Mouse (Mus musculus) midbrain, embryonic 11.5 days (tissue): ENCODE results near the gene Gm17409. TPM values are rescaled to one million over a fixed set of nuclear protein-coding genes. Genes with fewer than 3 reads are reported as not detected.

Experiments
- ATAC-seq: fragments of 200-750 bp; cut with Nextera tagmentation; 2 replicates; pipeline ENCODE4 v1.8.0; 2017; ENCODE audit warnings: moderate TSS enrichment, moderate library complexity; ENCODE audit not compliant: low FRiP score
- DNase-seq: peaks from one replicate; pipeline ENCODE4 v3.0.0; 2015; ENCODE audit warnings: low spot score; ENCODE audit errors: missing footprints
- H3K27ac ChIP-seq: fragments of 300-500 bp; sonication (generic); 2 replicates; pipeline ENCODE4 v1.5.1; 2014; ENCODE audit warnings: low read depth, low read length
- H3K27me3 ChIP-seq: fragments of 300-500 bp; sonication (generic); 2 replicates; pipeline ENCODE4 v1.6.1; 2014; ENCODE audit warnings: mild to moderate bottlenecking, low read length, moderate library complexity, mixed read lengths; ENCODE audit not compliant: control insufficient read depth, insufficient read depth
- H3K36me3 ChIP-seq: fragments of 300-500 bp; sonication (generic); 2 replicates; pipeline ENCODE4 v1.6.1; 2014; ENCODE audit warnings: mild to moderate bottlenecking, low read length, moderate library complexity, mixed read lengths; ENCODE audit not compliant: control insufficient read depth, insufficient read depth
- H3K4me1 ChIP-seq: fragments of 300-500 bp; sonication (generic); 2 replicates; pipeline ENCODE4 v1.6.1; 2014; ENCODE audit warnings: low read length; ENCODE audit not compliant: control insufficient read depth, insufficient read depth
- H3K4me2 ChIP-seq: fragments of 300-500 bp; sonication (generic); 2 replicates; pipeline ENCODE4 v1.6.1; 2014; ENCODE audit warnings: mild to moderate bottlenecking, moderate library complexity
- H3K4me3 ChIP-seq: fragments of 300-500 bp; sonication (generic); 2 replicates; pipeline ENCODE4 v1.5.1; 2014; ENCODE audit warnings: low read depth, low read length
- H3K9ac ChIP-seq: fragments of 300-500 bp; sonication (generic); 2 replicates; pipeline ENCODE4 v1.6.1; 2014; ENCODE audit warnings: low read length
- H3K9me3 ChIP-seq: fragments of 300-500 bp; sonication (generic); 2 replicates; pipeline ENCODE4 v1.6.1; 2016; ENCODE audit warnings: low read length; ENCODE audit not compliant: control insufficient read depth
- WGBS: fragments of 180-500 bp; shearing (Covaris S2); extraction: QIAGEN DNeasy Blood & Tissue Kit; methylation state at CpG from one replicate; pipeline ENCODE4 v1.1.7; 2014; 5-methylcytosine and 5-hydroxymethylcytosine counted together
- polyA plus RNA-seq: library from polyadenylated mRNA; unstranded; fragments of >200 nt; fragmentation: Nextera tagmentation; extraction: Ambion mirVana; gene quantifications from 2 replicates; pipeline ENCODE4 v1.2.1, GENCODE M21; 2014

Gm17409 gene
- polyA plus RNA-seq, 1 experiment from 2014 or later, result not detected

- ATAC-seq (no peak), DNase-seq (peak; percentile 72)
- H3K27me3 ChIP-seq, result no peaks in the 10 kb centered on the region
- H3K4me1 ChIP-seq, result no peaks in the 10 kb centered on the region
- 92% methylated on average over 4 of the region's 4 CpGs for WGBS
- no peak overlapping the region for H3K27ac ChIP-seq
- H3K4me2 ChIP-seq, result no peak overlapping the region
- H3K36me3 ChIP-seq, result no peaks in the 10 kb centered on the region; the same call in 1 of the 2 replicates
- H3K9me3 ChIP-seq, result no peaks in the 10 kb centered on the region
- no peak overlapping the region for H3K9ac ChIP-seq
- no peak overlapping the region for H3K4me3 ChIP-seq
Measured at GRCm38 (mm10) chr2:58478144-58478543, 8.2 kb downstream of the Gm17409 start.

GRCm38 (mm10) chr2:58479536-58479935, 9.6 kb downstream of the Gm17409 start:
- peak; percentile 51 for DNase-seq
- 84% methylated on average over 10 of the region's 10 CpGs for whole genome bisulfite sequencing
- Histone ChIP-seq H3K36me3 (no peaks in the 10 kb centered on the region; the same call in 1 of the 2 replicates), H3K9me3 (no peaks in the 10 kb centered on the region), H3K27ac (no peak overlapping the region), H3K9ac (no peak overlapping the region), H3K4me3 (no peak overlapping the region), H3K4me2 (no peak overlapping the region), H3K27me3 (no peaks in the 10 kb centered on the region), H3K4me1 (no peaks in the 10 kb centered on the region)
- ATAC-seq, result no peak

GRCm38 (mm10) chr2:58480764-58481163, 10.8 kb downstream of the Gm17409 start:
- H3K27ac ChIP-seq, result no peak overlapping the region
- H3K4me3 ChIP-seq, result no peak overlapping the region
- no peaks in the 10 kb centered on the region; the same call in 1 of the 2 replicates for H3K36me3 ChIP-seq
- H3K9ac ChIP-seq, result no peak overlapping the region
- WGBS, result 75% methylated on average over 6 of the region's 6 CpGs
- no peaks in the 10 kb centered on the region for H3K9me3 ChIP-seq
- DNase-seq (peak; percentile 71), ATAC-seq (no peak)
- H3K4me1 ChIP-seq, result no peaks in the 10 kb centered on the region
- H3K27me3 ChIP-seq, result no peaks in the 10 kb centered on the region
- no peak overlapping the region for H3K4me2 ChIP-seq

- Histone ChIP-seq H3K27ac (no peak overlapping the region), H3K4me3 (no peak overlapping the region), H3K36me3 (no peaks in the 10 kb centered on the region; the same call in 1 of the 2 replicates), H3K9ac (no peak overlapping the region), H3K4me1 (no peaks in the 10 kb centered on the region), H3K9me3 (no peaks in the 10 kb centered on the region), H3K27me3 (no peaks in the 10 kb centered on the region), H3K4me2 (no peak overlapping the region)
- DNase-seq, result peak; percentile 59
- 87% methylated on average over 9 of the region's 9 CpGs for WGBS
- ATAC-seq, result no peak
Measured at GRCm38 (mm10) chr2:58481450-58482100, 11.7 kb downstream of the Gm17409 start.

GRCm38 (mm10) chr2:58484284-58484965, 14.5 kb downstream of the Gm17409 start:
- ATAC-seq (no peak), DNase-seq (peak; percentile 75)
- Histone ChIP-seq H3K36me3 (no peaks in the 10 kb centered on the region), H3K27ac (no peak overlapping the region), H3K9me3 (no peaks in the 10 kb centered on the region), H3K27me3 (no peaks in the 10 kb centered on the region), H3K4me2 (no peak overlapping the region), H3K9ac (no peak overlapping the region), H3K4me1 (0 out of 2 replicates have a peak, but pooled peaks cover 3% of the 10 kb centered on the region), H3K4me3 (no peak overlapping the region)
- 73% methylated on average over 7 of the region's 7 CpGs for WGBS

GRCm38 (mm10) chr2:58485152-58485551, 15.2 kb downstream of the Gm17409 start:
- Histone ChIP-seq H3K4me3 (no peak overlapping the region), H3K9ac (no peak overlapping the region), H3K27me3 (no peaks in the 10 kb centered on the region), H3K27ac (no peak overlapping the region), H3K4me1 (0 out of 2 replicates have a peak, but pooled peaks cover 3% of the 10 kb centered on the region), H3K4me2 (no peak overlapping the region), H3K9me3 (no peaks in the 10 kb centered on the region), H3K36me3 (no peaks in the 10 kb centered on the region)
- 89% methylated on average over 4 of the region's 4 CpGs for WGBS
- DNase-seq (peak; percentile 62), ATAC-seq (no peak)

- Histone ChIP-seq H3K4me2 (no peak overlapping the region), H3K4me3 (no peak overlapping the region), H3K9me3 (no peaks in the 10 kb centered on the region), H3K9ac (no peak overlapping the region), H3K4me1 (0 out of 2 replicates have a peak, but pooled peaks cover 3% of the 10 kb centered on the region), H3K36me3 (no peaks in the 10 kb centered on the region), H3K27me3 (no peaks in the 10 kb centered on the region), H3K27ac (no peak overlapping the region)
- ATAC-seq (no peak), DNase-seq (peak; percentile 54)
- 92% methylated on average over 3 of the region's 3 CpGs for WGBS
Measured at GRCm38 (mm10) chr2:58485683-58486082, 15.8 kb downstream of the Gm17409 start.

- Histone ChIP-seq H3K4me3 (no peak overlapping the region), H3K9ac (no peak overlapping the region), H3K36me3 (no peaks in the 10 kb centered on the region), H3K4me2 (no peak overlapping the region), H3K9me3 (no peaks in the 10 kb centered on the region), H3K27me3 (no peaks in the 10 kb centered on the region), H3K27ac (no peak overlapping the region), H3K4me1 (0 out of 2 replicates have a peak, but pooled peaks cover 3% of the 10 kb centered on the region)
- DNase-seq (peak; percentile 82), ATAC-seq (0 out of 2 replicates have a peak, but pooled peaks have one; percentile 15)
- 61% methylated on average over 14 of the region's 14 CpGs for WGBS
Measured at GRCm38 (mm10) chr2:58486441-58487278, 16.7 kb downstream of the Gm17409 start.

GRCm38 (mm10) chr2:58487279-58487560, 17.3 kb downstream of the Gm17409 start:
- Histone ChIP-seq H3K27ac (no peak overlapping the region), H3K27me3 (no peaks in the 10 kb centered on the region), H3K4me2 (no peak overlapping the region), H3K4me3 (no peak overlapping the region), H3K9ac (no peak overlapping the region), H3K4me1 (0 out of 2 replicates have a peak, but pooled peaks cover 3% of the 10 kb centered on the region), H3K36me3 (no peaks in the 10 kb centered on the region), H3K9me3 (no peaks in the 10 kb centered on the region)
- ATAC-seq, result no peak
- DNase-seq, result no peak
- 81% methylated on average over 3 of the region's 3 CpGs for WGBS
